Mouse (Mus musculus) C2C12 (cell line): ENCODE data around the gene Gen1.

ENCODE experiments used
- CEBPB ChIP-seq: IDR thresholded peaks from one replicate; pipeline ENCODE4 v1.6.1; 2011; ENCODE audit warnings: low read depth, mild to moderate bottlenecking, control low read depth, moderate library complexity
- CTCF ChIP-seq: IDR thresholded peaks from one replicate; pipeline ENCODE4 v1.5.1; 2011; ENCODE audit not compliant: control insufficient read depth, insufficient read depth, insufficient read length
- FOSL1 ChIP-seq: IDR thresholded peaks from one replicate; pipeline ENCODE4 v1.8.0; 2011; ENCODE audit warnings: mild to moderate bottlenecking, low read length; ENCODE audit not compliant: poor library complexity, insufficient read depth, severe bottlenecking
- MAX ChIP-seq: IDR thresholded peaks from one replicate; pipeline ENCODE4 v1.6.1; 2011; ENCODE audit warnings: mild to moderate bottlenecking, control low read depth
- MYOD1 ChIP-seq: IDR thresholded peaks from one replicate; pipeline ENCODE4 v1.6.1; 2011; ENCODE audit warnings: low read depth; ENCODE audit not compliant: control insufficient read depth, insufficient read length
- USF1 ChIP-seq: IDR thresholded peaks from one replicate; pipeline ENCODE4 v1.6.1; 2011; ENCODE audit warnings: low read depth, mild to moderate bottlenecking, control low read depth, moderate library complexity

DNA sequence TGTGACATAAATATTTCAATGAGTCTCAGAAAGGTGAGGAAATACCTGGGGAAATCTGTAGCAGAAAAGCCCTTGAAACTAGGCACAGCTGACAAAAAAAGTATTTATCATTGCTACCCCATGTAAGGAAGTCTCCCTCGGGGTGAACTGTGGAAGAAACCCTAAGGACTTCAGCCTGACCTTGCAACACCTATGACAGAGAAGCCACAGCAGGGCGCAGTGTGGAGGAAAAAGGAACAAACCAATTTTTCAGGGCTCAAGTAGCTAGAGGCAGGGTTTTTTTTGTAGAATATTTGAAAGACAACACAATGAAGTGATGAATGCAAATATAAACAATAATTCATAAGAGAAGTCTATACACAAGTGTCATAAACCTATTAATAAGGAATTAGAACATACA lies 29.6 kb downstream of the Gen1 start:
- no peak for TF ChIP-seq USF1
- TF ChIP-seq CTCF = no peak
- no peak for TF ChIP-seq MYOD1
- no peak for TF ChIP-seq FOSL1
- no peak for TF ChIP-seq MAX
- no peak for TF ChIP-seq CEBPB
